Mouse (Mus musculus) retina, embryonic 14.5 days (tissue): ENCODE data around the gene Tekt4.

Experiments used
- DNase-seq: peaks from one replicate; pipeline ENCODE4 v3.0.0-alpha.2; 2015; ENCODE audit warnings: low spot score

The Tekt4 gene

GRCm38 (mm10) chr17:25433223-25433616 lies 21.2 kb upstream of the Tekt4 start:
- no peak for DNase-seq

GRCm38 (mm10) chr17:25433617-25434606 lies 20.5 kb upstream of the Tekt4 start, which contains the start of gene Cacna1h:
TSS of gene Cacna1h (minus strand) at chr17:25433783.
- DNase-seq, result peak; percentile 83

DNA sequence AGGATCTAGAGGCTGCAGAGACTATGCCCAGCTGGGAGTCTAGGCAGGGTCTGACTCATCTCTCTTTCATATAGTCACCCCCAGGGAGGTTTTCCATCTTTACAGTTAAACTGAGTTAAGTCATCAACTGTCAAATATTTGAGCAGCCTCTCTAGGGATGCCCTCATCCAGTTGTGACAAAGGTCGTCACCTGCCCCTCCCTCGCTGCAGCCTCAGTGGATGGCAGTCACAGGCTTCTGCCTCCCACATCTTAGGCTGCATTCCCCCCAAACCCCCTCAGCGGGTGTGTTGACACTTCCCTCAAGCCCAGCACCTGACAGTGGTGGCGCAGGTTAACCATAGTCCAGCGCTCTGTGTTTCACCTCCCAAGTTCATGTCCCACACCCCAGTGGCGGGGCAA lies 13.0 kb upstream of the Tekt4 start:
- no peak for DNase-seq

- DNase-seq, result no peak
Observed at GRCm38 (mm10) chr17:25442889-25443288, 11.5 kb upstream of the Tekt4 start.

- no peak for DNase-seq
Observed at GRCm38 (mm10) chr17:25445074-25445473, 9.3 kb upstream of the Tekt4 start.

GRCm38 (mm10) chr17:25445841-25446240 lies 8.6 kb upstream of the Tekt4 start:
- DNase-seq, result no peak

- no peak for DNase-seq
Observed at GRCm38 (mm10) chr17:25447865-25448264, 6.5 kb upstream of the Tekt4 start.

DNA sequence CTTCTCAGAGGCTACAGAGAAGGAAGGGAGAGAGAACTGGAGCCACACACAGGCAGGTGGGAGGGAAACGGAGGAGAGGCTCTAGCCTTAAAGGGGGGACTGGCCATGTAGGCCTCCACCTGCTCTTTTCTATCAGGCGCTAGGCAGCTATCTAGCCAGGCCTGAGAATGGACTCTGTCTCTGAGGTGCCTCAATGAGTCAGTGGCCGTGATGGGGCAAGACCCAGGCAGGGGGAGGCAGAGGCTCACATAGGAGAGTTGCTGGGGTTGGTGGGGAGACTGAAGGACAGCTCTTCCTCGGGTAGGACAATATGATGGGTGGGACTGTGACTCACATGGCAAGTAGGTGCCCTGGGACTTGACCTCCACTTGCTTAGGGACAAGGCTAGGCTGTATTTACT lies 4.1 kb upstream of the Tekt4 start:
- DNase-seq, result no peak

GRCm38 (mm10) chr17:25452246-25452965 lies 2.0 kb upstream of the Tekt4 start:
- no peak for DNase-seq

GRCm38 (mm10) chr17:25456540-25456939 lies 2.1 kb downstream of the Tekt4 start:
- DNase-seq, result no peak

- peak; percentile 59 for DNase-seq
Observed at GRCm38 (mm10) chr17:25462236-25462875, 7.9 kb downstream of the Tekt4 start.

- DNase-seq, result no peak
Observed at GRCm38 (mm10) chr17:25463326-25463945, 9.0 kb downstream of the Tekt4 start.

DNA sequence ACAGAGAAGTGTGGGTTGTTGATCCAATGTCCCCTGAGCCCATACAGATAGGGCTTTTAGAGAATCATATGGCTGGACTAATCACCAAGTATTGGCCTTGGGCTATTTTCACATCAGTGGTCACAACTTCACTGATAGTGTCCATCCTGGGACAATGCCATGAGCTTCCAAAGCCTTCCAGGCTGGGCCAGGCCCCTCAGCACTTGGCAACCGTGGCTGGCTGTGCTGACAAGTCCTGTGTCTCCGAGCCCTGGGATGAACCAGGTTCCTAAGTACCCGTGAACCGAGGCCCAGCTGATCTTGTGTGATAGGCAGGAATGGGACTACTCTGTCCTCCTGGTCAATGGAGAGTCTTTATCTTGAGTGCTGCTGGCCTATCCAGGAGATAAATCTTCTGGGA lies 9.7 kb downstream of the Tekt4 start:
- no peak for DNase-seq

DNA sequence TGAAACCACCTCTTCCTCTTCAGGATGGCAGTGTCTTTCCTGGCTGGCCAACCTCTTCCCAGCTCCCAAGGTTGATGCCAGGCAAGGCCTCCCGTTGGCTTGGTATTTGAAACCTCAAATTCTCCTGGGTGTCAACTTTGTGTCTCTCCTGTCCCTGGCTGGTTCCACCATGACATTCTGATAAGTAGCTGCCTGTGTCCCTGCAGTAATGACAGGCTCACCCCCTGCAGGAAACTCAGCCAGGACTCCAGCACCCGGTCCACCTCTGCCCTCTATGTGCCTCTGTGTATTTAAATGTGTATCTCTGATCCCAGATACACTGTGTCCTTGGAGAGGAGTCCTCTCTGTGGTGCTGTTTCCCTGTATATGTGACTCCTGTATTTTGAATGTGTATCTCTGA lies 11.8 kb downstream of the Tekt4 start:
- DNase-seq, result no peak

DNA sequence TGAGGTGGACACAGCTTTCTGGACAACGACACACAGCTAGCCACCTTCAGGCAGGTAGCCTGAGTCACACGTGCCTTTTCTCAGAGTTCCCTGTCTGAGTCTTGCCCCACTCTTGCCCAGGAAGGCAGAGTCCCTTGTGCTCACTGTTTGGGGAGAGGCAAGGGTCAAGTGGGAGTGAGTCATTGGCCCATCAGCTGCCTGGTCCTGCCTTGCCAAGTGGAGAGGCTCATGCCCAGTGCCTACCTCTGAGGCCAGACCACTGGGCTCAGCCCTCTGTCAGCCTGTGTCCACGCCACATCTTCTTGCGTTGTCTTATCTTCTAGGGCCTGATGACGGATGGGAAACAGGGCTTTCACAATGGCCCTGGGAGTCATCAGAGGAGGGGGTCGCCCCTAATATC lies 13.4 kb downstream of the Tekt4 start:
- no peak for DNase-seq

DNA sequence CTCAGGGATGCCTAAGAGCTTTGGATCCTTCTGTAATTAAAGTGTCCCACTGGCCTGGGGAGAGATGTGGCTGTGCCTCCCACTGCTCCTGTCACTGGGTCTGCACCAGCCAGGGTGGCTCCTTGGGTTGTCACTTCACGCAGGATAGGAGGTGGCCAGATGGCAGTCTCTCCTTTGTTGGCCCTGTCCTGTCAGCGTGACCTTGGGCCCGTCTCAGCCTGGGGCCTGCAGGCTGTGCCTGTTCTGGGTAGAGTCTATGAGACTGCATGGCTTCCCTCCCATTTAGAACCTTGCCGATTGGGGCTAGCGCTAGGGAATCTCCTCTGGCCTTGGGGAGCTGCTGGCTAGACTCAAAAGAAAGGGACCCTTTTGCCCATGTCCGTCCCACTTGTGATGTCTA lies 13.9 kb downstream of the Tekt4 start:
- DNase-seq, result no peak

GRCm38 (mm10) chr17:25469798-25470197 lies 15.4 kb downstream of the Tekt4 start:
- DNase-seq, result peak; percentile 95

DNA sequence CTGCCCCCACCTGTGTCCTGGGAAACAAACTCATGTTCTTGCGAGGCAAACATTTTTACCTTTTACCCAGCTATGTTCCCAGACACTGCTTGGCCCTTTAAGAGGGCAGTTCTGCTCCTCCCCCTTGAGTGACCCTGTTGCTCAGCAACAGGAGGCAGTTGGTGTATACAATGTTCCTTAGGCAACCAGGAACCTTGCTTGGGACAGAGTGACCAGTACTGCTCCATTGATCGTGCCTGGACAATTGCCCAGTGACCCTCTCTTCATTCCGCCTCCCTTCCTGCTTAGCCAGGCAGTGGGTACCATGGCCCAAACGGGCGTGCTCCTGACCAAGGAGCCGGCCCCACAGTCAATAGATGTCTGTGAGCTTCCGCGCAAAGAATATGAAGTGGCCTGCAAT lies 17.0 kb downstream of the Tekt4 start:
- DNase-seq, result peak; percentile 70

- DNase-seq, result no peak
Observed at GRCm38 (mm10) chr17:25472044-25472443, 17.6 kb downstream of the Tekt4 start.

- peak; percentile 80 for DNase-seq
Observed at GRCm38 (mm10) chr17:25474330-25475077, 20.1 kb downstream of the Tekt4 start.
